Mouse (Mus musculus) stomach, adult 2 months (tissue): ENCODE results near the gene Zranb2. TPM values are rescaled to one million over a fixed set of nuclear protein-coding genes. Genes with fewer than 3 reads are reported as not detected.

ENCODE experiments used
- polyA plus RNA-seq: library from polyadenylated mRNA; depleted of rRNA; stranded (reverse); fragments of >200 nt; gene quantifications from 2 replicates; pipeline ENCODE4 v1.2.3, GENCODE M21; 2012; rRNA removed

Zranb2 gene
- 0.60 and 1.00 TPM in 2 replicates for polyA plus RNA-seq

DNA sequence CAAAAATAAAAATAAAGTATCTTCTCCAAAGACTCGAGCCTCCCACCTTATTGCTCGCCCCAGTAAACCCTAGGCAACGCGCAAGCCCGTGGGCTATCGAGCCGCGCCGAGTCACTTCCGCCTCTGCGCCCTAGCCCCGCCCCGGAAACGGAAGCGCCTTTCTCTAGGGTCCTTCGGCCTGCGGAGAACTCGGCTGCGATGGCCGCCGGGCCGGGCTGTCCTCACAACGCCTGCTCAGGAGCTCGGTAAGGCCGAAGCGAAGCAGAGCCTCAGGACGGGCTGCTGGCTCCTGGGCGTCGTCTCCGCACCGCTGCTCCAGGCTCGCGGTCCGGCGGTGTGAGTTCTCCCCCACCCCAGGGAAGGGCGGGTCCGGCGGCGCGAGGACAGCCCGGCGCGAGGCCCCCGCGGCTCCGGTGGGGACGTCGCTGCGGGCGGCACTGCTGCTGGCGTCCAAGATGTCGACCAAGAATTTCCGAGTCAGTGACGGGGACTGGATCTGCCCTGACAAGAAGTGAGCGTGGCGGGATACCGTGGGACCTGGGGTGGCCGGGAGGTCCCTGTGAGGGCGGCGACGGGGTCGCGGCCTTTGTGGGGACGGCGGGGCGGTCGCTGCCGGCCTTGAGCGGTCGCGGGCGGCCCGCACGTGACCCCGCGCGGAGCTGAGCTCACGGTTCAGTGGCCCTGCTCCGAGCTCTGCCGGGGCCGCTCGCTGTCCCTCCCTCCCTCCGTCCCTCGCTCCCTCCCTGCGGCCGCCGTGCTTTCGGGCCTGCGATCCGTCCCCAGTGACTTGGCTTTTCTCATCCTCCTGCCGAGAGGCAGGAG lies at the start of gene Zranb2:
Gene Zranb2 (plus strand): TSS at position 197 of the 822 bp plus-strand sequence.

DNA sequence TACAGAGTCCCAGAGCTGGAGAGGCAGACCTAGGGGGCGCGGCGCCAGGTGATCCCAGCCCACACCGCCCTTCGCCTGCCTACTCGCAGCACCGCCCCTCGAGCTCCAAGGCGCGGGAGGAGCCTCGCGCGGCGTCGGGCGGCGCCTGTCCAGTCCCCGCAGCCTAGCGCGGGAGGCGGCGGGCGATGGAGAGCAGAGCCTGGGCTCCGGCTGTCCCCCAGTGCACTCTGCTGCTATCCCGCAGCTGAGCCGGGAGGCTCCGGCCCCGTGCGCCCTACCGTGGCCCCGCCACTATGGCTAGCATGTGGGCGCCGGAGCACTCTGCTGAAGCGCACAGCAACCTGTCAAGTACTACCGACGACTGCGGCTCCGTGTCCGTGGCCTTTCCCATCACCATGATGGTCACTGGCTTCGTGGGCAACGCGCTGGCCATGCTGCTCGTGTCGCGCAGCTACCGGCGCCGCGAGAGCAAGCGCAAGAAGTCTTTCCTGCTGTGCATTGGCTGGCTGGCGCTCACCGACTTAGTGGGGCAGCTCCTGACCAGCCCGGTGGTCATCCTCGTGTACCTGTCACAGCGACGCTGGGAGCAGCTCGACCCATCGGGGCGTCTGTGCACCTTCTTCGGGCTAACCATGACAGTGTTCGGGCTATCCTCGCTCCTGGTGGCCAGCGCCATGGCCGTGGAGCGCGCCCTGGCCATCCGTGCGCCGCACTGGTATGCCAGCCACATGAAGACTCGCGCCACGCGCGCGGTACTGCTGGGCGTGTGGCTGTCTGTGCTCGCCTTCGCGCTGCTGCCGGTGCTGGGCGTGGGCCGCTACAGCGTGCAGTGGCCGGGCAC lies 33.0 kb downstream of the Zranb2 start, which contains the start of gene Ptger3:
Gene Ptger3 (plus strand): TSS at position 168 of the 841 bp plus-strand sequence.

Other genes starting within 250 kb of the Zranb2 start
- 5.6 and 8.3 TPM in 2 replicates for gene Ptger3, start 32.7 kb downstream of the Zranb2 start, polyA plus RNA-seq